Mouse (Mus musculus) left cerebral cortex, postnatal 14 days (tissue): ENCODE data around the gene Zfp607a. TPM values are rescaled to one million over a fixed set of nuclear protein-coding genes. Genes with fewer than 3 reads are reported as not detected.
"Not testable (repeated sequence)": the region's sequence is repeated elsewhere in the genome, so short reads cannot be mapped to it uniquely, and the experiment has no call there.

Source experiments
- DNase-seq, 2 experiments: peaks; one replicate each; pipeline ENCODE4 v3.0.0; 2021 to 2022; ENCODE audit warnings: low spot score in 2 of 2, mixed read lengths in 1 of 2
- intact Hi-C: fragments of 180-260 bp; cut with DNase I; formaldehyde crosslinking; loops from one replicate; pipeline ENCODE4 v1.15.1; 2025
- long read RNA-seq, 2 experiments: library from polyadenylated mRNA; stranded (forward); transcript quantifications; one replicate each; pipeline ENCODE4 v2.0.0; 2021
- total RNA-seq, 2 experiments: library from RNA; stranded (reverse); gene quantifications; 2 replicates each; pipeline ENCODE4 v1.2.3; 2021

Zfp607a gene
- total RNA-seq = 1 to 10 TPM; 1.5 to 2.3 TPM
- long read RNA-seq, experiment 1 = 0 reads
- long read RNA-seq, experiment 2, partial matches to known transcripts = 0 of 1 reads
- long read RNA-seq, experiment 2, other reads (novel, unspliced or antisense) = 0 of 1 reads

DNA sequence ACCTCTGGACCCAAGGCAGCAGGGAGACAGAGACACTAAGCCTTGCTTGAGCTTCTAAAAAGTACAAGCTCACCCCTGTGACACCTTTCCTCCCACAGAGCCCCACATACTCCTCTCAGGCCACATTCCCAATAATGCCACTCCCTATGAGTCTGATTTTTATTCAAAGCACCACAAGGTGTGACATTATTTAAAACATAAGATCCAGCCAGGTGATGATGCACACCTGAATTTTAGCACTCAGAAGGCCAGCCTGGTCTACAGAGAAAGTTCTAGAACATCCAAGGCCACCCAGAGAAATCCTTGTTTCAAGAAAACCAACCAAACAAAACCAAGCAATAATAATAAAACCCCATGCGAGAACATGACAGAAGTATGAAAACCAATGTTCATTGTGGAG, at the start of gene Zfp607a:
Gene Zfp607a, plus strand, starts transcription at position 301 of the 400 bp plus-strand sequence.
- intact Hi-C loops = no loop called here
- DNase-seq = no peak

DNA sequence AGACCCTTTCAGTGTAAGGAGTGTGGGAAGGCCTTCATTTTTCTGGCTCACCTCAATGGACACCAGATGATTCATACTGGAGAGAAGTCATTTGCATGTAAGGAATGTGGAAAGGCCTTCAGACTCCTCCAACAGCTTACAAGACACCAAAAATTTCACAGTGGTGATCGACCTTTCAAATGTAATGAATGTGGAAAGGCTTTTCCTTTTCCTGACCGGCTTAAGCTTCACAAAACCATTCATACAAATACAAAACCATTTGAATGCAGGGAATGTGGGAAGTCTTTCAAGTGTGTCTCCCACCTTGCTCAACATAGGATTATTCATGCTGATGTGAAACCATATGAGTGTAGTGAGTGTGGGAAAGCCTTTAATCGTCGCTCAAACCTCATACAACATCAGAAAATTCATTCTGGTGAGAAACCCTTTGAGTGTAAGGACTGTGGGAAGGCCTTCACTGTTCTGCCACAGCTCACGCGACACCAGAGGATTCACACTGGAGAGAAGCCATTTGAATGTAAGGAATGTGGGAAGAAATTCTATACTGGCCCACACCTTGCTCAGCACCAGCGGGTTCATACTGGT, 38.7 kb upstream of the Zfp607a start:
- intact Hi-C loops = no loop called here
- DNase-seq = no peak

DNA sequence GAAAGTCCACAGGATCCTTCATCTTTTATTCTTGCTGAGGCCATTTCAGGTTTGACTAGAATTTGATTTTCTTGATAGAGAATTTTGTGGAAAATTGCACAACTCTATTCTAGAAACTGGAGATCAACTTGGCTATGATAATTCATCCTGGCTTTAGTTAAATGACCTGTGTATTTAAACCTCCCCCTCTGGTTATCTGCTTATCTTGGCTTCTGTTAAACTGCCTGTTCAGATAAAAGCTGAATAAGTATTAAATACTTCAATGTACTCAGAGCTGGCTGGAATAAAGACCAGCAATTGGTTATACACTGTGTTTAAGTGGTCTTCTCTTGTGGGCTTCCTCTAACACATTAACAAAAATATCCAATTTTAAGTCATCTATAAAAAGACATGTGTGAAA, 34.7 kb upstream of the Zfp607a start:
- no peak for DNase-seq
- intact Hi-C loops = no loop called here

DNA sequence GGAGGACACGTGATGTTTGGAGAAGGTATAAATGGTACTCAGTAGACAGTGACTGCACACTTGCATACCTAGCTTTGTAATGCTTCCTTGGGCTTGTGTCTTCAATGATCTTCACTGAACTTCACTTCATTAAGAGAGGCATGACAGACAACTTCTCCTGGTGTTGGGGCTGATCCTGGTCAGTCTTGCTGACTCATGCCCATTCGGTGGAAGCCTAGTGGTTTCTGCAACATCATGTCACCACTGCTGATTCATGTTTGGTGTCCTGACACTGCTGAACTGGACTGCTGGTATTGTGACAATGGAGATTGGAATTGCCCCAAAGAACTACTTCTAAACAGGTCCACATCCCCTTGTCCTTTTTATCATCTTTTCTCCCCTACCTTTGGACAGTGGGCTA, 23.2 kb upstream of the Zfp607a start:
- intact Hi-C loops = no loop called here
- DNase-seq = no peak

DNA sequence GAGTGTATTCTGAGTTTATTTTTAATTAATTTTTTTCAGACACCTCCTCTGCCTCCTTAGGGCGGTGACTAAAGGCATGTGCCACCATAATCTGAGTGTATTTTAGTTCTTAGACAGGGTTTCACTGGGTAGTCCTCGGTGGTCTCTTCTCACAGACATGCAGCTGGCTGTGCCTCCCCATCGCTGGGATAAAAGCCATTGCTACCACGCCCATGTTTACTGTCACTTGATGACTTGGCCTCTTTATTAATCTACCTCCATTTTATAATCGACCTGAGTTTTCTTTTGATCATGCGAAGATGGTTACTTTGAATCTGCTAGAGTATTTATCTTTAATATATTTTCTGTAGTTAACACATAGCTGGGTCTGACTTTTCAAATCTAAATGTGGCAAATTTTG, 19.4 kb upstream of the Zfp607a start:
- intact Hi-C loops = loop anchor here (5.0 kb wide), 1 partner anchor 89 kb away; the partner anchor contains the start of gene Zfp974
- DNase-seq = no peak

DNA sequence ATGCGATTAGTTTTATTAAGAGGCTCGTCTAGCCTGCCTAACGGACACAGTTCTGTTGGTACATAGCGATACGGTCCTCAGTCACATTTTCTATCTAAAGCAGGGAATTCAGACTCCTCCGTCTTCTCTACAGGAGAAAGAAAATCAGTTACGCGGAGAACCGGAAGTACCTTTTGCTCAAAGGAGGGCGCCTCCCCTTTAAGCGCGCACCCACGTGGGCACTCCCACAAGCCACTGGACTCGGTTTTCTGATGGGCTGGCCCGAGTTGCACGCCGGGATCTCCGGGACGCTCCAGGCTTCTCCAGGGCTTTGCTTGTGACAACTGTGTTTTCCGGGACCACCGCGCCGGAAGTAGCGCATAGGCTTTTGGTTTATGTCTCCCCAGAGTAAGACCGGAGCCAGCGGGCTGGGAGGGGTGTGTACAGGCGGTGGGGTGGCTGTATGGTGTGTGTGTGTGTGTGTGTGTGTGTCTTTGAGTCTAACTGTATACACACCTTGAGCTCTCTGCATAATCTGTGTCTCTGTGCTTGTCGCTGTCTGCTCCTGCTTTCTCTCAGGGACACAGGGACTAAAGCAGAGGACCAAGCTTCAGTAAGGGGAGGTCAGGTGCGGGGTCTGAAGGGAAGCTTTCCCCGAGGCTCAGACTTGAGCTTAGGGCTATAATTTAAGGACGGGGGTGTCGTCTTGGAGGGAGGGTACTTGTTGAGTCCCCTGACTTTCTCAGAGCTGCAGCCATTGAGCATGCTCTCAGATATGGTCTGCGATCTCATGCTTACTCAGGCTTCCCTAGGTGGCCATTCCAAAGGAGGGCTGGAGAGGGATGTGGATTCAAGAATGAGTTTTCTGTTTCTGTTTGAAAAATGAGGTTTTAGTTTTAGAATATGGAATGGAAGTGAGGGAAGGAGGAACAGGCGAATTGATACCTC, 18.7 kb upstream of the Zfp607a start, which contains the start of gene Zfp59:
Gene Zfp59, plus strand, starts transcription at position 285 of the 927 bp plus-strand sequence.
- DNase-seq = peak; percentile 90 to 95
- intact Hi-C loops = loop anchor here (5.0 kb wide), 1 partner anchor 89 kb away; the partner anchor contains the start of gene Zfp974

DNA sequence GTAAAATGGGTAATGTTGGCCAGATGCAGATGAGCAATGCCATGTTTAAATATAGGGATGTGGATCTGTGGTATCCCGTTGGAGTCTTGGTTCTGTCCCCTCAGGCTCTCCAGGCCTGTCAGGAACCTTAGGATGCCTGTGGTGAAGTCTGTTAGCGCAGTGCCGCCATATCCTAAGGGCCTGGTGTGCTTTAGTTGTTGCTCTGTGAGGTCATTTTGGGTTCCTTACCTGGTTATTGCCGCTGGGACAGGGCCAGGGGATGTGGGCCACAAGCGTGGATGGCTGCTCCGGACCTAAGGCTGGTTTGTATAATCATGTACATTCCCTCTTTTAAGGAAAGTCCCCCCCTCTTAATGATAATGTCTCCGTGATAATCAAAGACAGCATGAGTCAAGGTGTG, 17.7 kb upstream of the Zfp607a start:
- no peak for DNase-seq
- intact Hi-C loops = loop anchor here (5.0 kb wide), 1 partner anchor 88 kb away; the partner anchor contains the start of gene Zfp974

DNA sequence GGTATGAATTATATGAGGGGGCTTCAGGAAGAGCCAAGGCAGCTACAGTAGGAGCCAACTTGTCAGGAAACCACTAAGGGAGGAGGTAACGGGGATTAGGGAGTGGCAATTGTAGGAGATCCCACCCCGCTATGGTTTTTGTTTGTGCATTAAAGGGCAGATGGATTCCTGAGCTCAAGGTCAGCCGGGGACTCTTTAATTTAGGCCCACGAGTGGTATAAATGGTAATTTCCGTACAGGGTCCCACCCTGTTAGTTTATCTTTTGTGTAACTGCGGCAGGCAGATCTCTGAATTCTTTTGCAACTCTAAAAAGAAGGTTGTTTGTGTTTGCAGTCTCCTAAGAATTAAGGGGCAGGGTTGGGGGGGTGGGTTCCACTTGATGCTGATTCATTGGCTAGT, 17.2 kb upstream of the Zfp607a start:
- DNase-seq = no peak
- intact Hi-C loops = no loop called here

DNA sequence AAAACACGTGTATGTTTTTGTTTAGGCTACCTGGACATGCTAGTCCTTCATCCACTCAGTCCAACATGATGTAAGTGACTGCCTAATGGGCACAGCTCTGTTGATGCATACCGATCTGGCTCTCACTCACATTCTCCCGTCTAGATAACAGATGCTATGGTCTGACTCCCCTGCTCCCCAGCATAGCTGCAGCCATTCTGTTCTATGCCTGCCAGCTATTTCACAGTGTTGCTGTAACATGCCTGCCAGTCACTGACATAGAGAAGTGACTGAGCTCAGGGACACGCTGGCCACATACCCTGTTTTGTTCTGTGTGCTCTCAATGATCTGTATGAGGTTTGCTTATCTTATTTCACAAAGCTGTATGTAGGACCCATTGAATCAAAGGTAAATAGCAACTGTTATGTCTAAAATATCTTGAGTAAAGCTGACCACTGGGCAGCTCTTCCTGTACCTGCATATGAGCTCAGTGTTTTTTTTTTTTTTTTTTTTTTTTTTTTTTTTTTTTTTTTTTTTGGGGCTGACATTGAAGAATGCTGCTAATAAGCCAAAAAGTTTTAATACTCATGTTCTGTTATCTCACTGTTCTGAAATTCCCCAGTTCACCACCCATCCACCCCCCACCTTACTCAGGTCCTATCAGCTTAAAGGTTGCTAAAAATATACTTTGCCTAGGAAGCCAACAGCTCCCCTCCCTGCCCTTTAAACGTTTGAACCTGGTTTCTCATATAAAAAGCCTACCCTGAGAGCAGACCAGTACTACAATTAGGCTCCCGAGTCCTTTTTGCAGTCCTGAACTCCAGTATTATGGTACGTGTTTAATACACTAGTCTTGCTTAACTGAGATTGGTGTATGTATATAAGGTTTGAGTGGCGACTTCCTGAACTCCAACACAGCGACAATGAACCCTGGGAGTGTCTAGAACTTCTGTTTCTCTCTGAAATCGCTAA, 2.2 kb downstream of the Zfp607a start:
- intact Hi-C loops = no loop called here
- no peak for DNase-seq

DNA sequence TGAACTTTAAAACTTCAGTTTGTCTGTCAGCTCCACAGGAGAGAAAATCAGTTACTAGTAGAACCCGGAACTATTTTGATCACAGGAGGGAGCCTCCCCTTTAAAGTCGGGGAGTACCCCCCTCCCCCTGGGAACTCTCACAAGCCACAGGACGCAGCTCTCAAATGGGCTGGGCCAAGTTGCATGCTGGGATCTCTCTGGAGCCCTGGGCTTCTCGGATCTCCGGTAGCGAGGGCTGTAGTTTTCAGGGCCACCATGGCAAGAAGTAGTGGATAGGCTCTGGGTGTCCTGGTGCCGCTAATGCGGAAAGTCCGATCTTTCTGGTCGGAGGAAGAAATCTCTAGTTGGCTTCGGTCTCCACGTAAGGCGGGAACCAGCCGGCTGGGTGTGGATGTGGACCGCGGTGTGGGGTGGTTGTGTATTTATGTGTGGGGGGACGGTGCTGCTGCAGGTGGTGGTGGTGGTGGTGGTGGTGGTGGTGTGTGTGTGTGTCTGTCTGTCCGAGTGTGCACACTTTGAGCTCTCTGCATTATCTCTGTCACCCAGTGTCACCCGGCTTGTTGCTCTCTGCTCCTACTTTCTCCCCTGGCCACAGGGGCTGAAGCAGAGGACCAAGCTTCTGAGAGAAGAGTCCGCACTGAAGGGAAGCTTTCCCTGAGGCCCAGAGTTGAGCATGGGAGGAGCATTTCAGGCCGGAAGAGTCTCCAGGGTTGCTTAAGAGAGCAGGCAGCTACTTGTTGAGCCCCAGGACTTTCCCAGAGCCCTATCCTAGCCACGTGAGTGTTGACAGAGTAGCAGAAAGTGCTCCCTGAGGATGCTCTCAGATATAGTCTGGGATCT, 3.3 kb downstream of the Zfp607a start:
- DNase-seq = peak; percentile 54 to 66
- intact Hi-C loops = no loop called here

DNA sequence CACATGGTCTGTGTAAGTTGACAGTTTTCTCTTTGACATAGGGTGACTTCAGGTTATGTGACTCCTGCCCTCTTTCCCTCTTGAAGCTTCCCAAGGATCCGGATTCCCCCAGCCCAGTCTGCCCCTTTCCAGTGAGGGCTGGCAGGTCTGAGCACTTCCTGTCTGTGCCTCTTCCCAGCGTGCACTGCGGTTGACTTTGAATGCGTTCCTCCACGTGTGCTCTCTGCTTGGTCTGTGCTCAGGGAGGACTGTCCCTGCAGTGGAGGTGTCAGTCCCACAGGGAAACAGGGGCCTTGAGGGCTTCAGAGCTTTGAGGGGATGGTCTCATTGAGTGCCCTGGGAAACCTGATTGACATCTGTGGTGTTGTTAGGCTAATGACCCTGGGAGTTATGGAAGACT, 5.3 kb downstream of the Zfp607a start:
- DNase-seq, intact Hi-C loops: not testable (repeated sequence)

DNA sequence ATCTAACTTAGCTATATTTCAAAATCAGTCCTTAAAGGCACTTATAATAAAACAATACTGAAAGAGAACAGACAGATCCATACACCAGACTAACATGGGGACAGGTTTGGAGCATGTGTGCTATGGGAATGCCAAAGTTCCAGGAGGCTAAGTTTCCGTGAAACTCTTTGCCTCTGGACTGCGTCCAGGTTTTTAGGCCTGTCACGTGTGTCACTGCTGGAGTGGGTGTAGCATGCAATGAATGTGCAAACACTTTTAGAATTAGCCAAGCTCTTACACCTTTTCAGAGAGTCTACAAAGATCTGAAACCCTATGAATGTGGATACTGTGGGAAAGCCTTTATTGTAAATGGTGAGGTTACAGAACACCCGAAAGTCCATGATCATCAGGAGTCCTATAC, 24.4 kb downstream of the Zfp607a start:
- intact Hi-C loops = no loop called here
- DNase-seq = no peak

DNA sequence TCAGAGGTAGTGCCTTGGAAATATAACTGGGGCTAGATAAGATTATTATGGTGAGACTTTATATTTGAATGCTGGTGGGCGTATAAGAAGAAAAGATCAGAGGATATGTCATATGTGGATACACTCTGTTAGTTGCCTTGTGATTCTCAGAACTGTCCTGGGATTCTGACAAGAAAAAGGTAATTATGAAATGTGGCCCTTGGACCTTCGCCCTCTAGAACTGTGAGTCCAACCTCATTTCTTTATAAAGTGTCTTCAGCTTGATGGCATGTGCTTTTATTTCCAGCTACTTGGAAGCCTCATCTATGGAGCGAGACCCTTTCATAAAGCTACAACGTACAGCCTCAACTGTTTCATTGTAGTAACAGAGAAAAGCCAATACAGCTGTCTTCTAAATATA, 43.3 kb downstream of the Zfp607a start:
- no peak for DNase-seq
- intact Hi-C loops = no loop called here

DNA sequence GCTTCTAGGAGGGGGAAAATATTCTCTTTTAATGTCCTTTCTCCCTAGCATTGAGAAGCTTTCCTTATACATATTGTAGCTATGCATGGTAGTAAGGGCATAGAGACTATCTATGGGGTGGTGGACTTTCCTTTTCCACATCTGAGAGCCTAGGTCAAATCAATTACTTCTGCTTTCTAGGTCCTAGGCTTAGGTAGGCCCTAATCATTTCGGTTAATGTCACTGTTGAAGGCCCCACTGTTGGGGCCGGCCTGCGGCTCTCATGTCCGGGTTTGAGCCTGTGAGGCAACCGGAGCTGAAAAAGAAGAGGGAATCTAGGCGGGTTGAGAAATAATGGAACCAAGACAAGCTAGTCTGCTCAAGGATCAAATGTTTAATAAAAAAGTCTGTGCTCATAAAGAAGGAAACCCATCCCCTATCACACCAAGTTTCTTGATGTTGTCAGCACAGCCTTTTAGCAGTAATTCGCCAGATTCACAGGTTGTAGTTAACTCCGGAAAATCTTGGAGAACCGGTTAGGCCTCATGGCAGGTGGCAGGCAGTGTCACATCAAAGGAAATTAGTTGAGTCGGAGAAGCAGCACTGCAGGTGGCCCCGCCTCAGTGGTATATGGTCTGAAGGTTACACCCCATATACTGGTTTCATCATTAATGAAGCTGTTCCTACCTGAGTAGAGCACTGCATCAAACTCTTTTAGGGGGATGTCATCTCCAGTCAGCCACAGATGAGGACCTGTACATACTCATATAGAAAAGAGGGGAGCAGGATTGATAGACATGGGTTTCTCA, 47.9 kb downstream of the Zfp607a start:
- no peak for DNase-seq
- intact Hi-C loops = no loop called here

DNA sequence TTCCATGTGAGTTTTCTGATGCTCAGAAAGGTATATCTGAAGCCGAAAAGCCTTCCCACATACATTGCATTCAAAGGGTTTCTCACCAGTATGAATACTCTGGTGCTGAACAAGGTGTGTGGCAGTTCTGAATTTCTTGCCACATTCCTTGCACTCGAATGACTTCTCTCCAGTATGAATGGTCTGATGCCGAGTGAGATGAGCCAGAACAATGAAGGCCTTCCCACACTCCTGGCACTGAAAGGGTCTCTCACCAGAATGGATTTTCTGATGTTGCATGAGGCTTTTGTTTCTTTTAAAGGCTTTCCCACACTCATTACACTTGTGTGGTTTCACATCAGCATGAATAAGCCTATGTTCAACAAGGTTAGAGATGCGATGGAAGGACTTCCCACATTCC, 53.6 kb downstream of the Zfp607a start:
- DNase-seq, intact Hi-C loops: not testable (repeated sequence)

DNA sequence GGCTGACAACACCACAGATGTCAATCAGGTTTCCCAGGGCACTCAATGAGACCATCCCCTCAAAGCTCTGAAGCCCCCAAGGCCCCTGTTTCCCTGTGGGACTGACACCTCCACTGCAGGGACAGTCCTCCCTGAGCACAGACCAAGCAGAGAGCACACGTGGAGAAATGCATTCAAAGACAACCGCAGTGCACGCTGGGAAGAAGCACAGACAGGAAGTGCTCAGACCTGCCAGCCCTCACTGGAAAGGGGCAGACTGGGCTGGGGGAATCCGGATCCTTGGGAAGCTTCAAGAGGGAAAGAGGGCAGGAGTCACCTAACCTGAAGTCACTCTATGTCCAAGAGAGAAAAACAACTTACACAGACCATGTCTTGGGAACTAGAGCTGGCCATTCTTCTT, 69.7 kb downstream of the Zfp607a start:
- intact Hi-C loops = loop anchor here (5.0 kb wide), 1 partner anchor 90 kb away; the partner anchor contains the start of gene Zfp59

DNA sequence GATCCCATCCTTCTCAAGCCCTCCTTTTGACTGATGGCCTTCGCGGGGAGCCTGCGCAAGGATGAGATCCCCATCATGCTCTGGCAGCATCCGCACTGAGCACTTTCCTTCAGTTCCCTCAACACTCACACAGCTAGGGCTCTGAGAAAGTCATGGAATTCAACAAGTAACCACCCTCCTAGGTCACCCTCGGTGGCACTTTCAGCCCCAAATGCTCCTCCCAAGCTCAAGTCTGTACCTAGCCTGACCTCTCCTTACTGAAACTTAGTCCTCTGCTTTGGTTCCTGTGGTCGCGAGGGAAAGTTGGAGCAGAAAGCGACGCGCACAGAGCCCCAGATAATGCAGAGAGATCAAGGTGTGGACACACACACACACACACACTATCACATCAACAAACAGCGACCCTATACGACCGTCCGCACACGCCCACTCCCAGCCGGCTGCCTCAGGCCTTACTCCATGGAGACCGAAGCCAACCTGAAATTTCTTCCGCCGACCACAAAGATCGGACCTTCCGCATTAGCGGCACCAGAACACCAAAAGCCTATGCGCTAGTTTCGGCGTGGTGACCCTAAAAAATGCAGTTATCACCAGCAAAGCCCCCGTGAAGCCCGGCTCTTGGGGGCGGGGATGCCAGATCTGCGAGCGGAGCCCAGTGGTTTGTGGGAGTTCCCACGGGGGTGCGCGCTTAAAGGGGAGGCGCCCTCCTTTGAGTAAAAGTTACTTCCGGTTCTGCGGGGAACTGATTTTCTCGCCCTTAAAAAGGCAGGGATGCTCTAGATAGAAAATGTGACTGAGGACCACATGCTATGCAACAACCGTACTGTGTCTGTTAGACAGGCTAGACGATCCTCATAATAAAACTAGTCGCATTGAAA, 71.7 kb downstream of the Zfp607a start, which contains the start of gene Zfp974:
Gene Zfp974, minus strand, starts transcription at position 643 of the 878 bp plus-strand sequence.
- intact Hi-C loops = loop anchor here (5.0 kb wide), 1 partner anchor 92 kb away; the partner anchor contains the start of gene Zfp59

More for the DNA sequence above, 69.7 kb downstream of the Zfp607a start:
- not testable (repeated sequence) for DNase-seq

More for the DNA sequence above, 71.7 kb downstream of the Zfp607a start, which contains the start of gene Zfp974:
- DNase-seq = peak; percentile 56 to 68
